Mouse (Mus musculus) heart, embryonic 13.5 days (tissue): ENCODE measurements around the gene Psmd13. TPM values are rescaled to one million over a fixed set of nuclear protein-coding genes. Genes with fewer than 3 reads are reported as not detected.

Source experiments
- ATAC-seq: fragments of 200-750 bp; cut with Nextera tagmentation; 2 replicates; pipeline ENCODE4 v1.8.0; 2017; ENCODE audit warnings: moderate TSS enrichment; ENCODE audit not compliant: insufficient number of reproducible peaks, low FRiP score, low TSS enrichment; ENCODE audit errors: extremely low read depth
- H3K27ac ChIP-seq: fragments of 300-500 bp; sonication (generic); replicated peaks from 2 replicates; pipeline ENCODE4 v1.5.1; 2015; ENCODE audit warnings: moderate library complexity, mild to moderate bottlenecking, inconsistent platforms
- H3K27me3 ChIP-seq: fragments of 300-500 bp; sonication (generic); replicated peaks from 2 replicates; pipeline ENCODE4 v1.6.1; 2015; ENCODE audit warnings: mild to moderate bottlenecking, inconsistent platforms
- H3K36me3 ChIP-seq: fragments of 300-500 bp; sonication (generic); 2 replicates; pipeline ENCODE4 v1.6.1; 2015; ENCODE audit warnings: mild to moderate bottlenecking, inconsistent platforms
- H3K4me1 ChIP-seq: fragments of 300-500 bp; sonication (generic); 2 replicates; pipeline ENCODE4 v1.6.1; 2015; ENCODE audit warnings: inconsistent platforms
- H3K4me2 ChIP-seq: fragments of 300-500 bp; sonication (generic); 2 replicates; pipeline ENCODE4 v1.6.1; 2015; ENCODE audit warnings: inconsistent platforms, mild to moderate bottlenecking, moderate library complexity
- H3K4me3 ChIP-seq: fragments of 300-500 bp; sonication (generic); 2 replicates; pipeline ENCODE4 v1.5.1; 2015; ENCODE audit warnings: moderate library complexity, mild to moderate bottlenecking, inconsistent platforms
- H3K9ac ChIP-seq: fragments of 300-500 bp; sonication (generic); 2 replicates; pipeline ENCODE4 v1.6.1; 2015; ENCODE audit warnings: inconsistent platforms, mild to moderate bottlenecking, moderate library complexity
- H3K9me3 ChIP-seq: fragments of 300-500 bp; sonication (generic); 2 replicates; pipeline ENCODE4 v1.6.1; 2016; ENCODE audit warnings: inconsistent platforms
- WGBS: fragments of 180-500 bp; shearing (Covaris S2); methylation state at CpG from one replicate; pipeline ENCODE4 v1.1.7; 2015; ENCODE audit warnings: mixed read lengths; 5-methylcytosine and 5-hydroxymethylcytosine counted together
- polyA plus RNA-seq: library from polyadenylated mRNA; unstranded; fragments of >200 nt; fragmentation: Nextera tagmentation; extraction: Ambion mirVana; gene quantifications from 2 replicates; pipeline ENCODE4 v1.2.1, GENCODE M21; 2015

Psmd13 gene
- polyA plus RNA-seq, 1 experiment from 2014 or later, result 164 TPM

GRCm38 (mm10) chr7:140946980-140947379, 65.2 kb downstream of the Psmd13 start:
- Histone ChIP-seq H3K9ac (peak overlapping the region; percentile 2; the same call in 1 of the 2 replicates), H3K36me3 (peaks cover 52% of the 10 kb centered on the region), H3K4me2 (no peak overlapping the region), H3K4me3 (no peak overlapping the region), H3K27me3 (no peaks in the 10 kb centered on the region), H3K4me1 (peaks cover 62% of the 10 kb centered on the region), H3K27ac (peak overlapping the region; percentile 71), H3K9me3 (no peaks in the 10 kb centered on the region)
- no peak for ATAC-seq
- 34% methylated on average over 7 of the region's 7 CpGs for WGBS

- peak overlapping the region; percentile 71 for H3K27ac ChIP-seq
- H3K9ac ChIP-seq, result 0 out of 2 replicates have a peak overlapping the region, but pooled peaks have one; percentile 19
- 41% methylated on average over 8 of the region's 8 CpGs for WGBS
- H3K27me3 ChIP-seq, result no peaks in the 10 kb centered on the region
- H3K4me1 ChIP-seq, result peaks cover 59% of the 10 kb centered on the region
- H3K36me3 ChIP-seq, result peaks cover 58% of the 10 kb centered on the region
- no peak for ATAC-seq
- no peak overlapping the region for H3K4me2 ChIP-seq
- no peak overlapping the region for H3K4me3 ChIP-seq
- no peaks in the 10 kb centered on the region for H3K9me3 ChIP-seq
Measured at GRCm38 (mm10) chr7:140948161-140948560, 66.4 kb downstream of the Psmd13 start.

Other genes starting within 250 kb of the Psmd13 start
- not detected in 2 replicates for gene Olfr53, start 235.5 kb upstream of the Psmd13 start, polyA plus RNA-seq
- not detected in 2 replicates for gene Olfr539, start 222.0 kb upstream of the Psmd13 start, polyA plus RNA-seq
- gene Olfr45, start 200.0 kb upstream of the Psmd13 start, polyA plus RNA-seq, result not detected in 2 replicates
- not detected in 2 replicates for gene Olfr541, start 184.7 kb upstream of the Psmd13 start, polyA plus RNA-seq
- gene Cyp2e1, start 118.2 kb upstream of the Psmd13 start, polyA plus RNA-seq, result not detected in 2 replicates
- gene Syce1, start 94.1 kb upstream of the Psmd13 start, polyA plus RNA-seq, result 0.23 and 0.29 TPM in 2 replicates
- gene Zfp941, start 59.8 kb upstream of the Psmd13 start, polyA plus RNA-seq, result 0.66 and 0.90 TPM in 2 replicates
- 0.24 and 0.90 TPM in 2 replicates for gene Urah, start 47.0 kb upstream of the Psmd13 start, polyA plus RNA-seq
- not detected in 2 replicates for gene Scgb1c1, start 36.4 kb upstream of the Psmd13 start, polyA plus RNA-seq
- gene Odf3, start 34.2 kb upstream of the Psmd13 start, polyA plus RNA-seq, result 0.09 TPM in 1 of 2 replicates, not detected in the other
- gene Gm45785, start 25.6 kb upstream of the Psmd13 start, polyA plus RNA-seq, result not detected in 2 replicates
- 40.1 and 46.2 TPM in 2 replicates for gene Ric8a, start 25.0 kb upstream of the Psmd13 start, polyA plus RNA-seq
- 28.6 and 29.0 TPM in 2 replicates for gene Bet1l, start 24.4 kb upstream of the Psmd13 start, polyA plus RNA-seq
- 40.7 and 48.7 TPM in 2 replicates for gene Sirt3, start 341 bp downstream of the Psmd13 start, polyA plus RNA-seq
- gene Cox8b, start 18.5 kb downstream of the Psmd13 start, polyA plus RNA-seq, result 142 and 148 TPM in 2 replicates
- 0.05 and 0.20 TPM in 2 replicates for gene Nlrp6, start 38.9 kb downstream of the Psmd13 start, polyA plus RNA-seq
- 13.1 and 13.8 TPM in 2 replicates for gene Pgghg, start 59.4 kb downstream of the Psmd13 start, polyA plus RNA-seq
- gene Ifitm5, start 68.3 kb downstream of the Psmd13 start, polyA plus RNA-seq, result 1.2 TPM in 2 replicates
- not detected in 2 replicates for gene Gm45717, start 74.0 kb downstream of the Psmd13 start, polyA plus RNA-seq
- 505 and 535 TPM in 2 replicates for gene Ifitm2, start 74.0 kb downstream of the Psmd13 start, polyA plus RNA-seq
- 9.7 and 15.9 TPM in 2 replicates for gene Ifitm1, start 85.3 kb downstream of the Psmd13 start, polyA plus RNA-seq
- 73.2 and 78.1 TPM in 2 replicates for gene Ifitm3, start 128.8 kb downstream of the Psmd13 start, polyA plus RNA-seq
- 0.24 and 0.31 TPM in 2 replicates for gene Ifitm6, start 136.0 kb downstream of the Psmd13 start, polyA plus RNA-seq
- not detected in 2 replicates for gene Gm17387, start 147.2 kb downstream of the Psmd13 start, polyA plus RNA-seq
- gene B4galnt4, start 179.1 kb downstream of the Psmd13 start, polyA plus RNA-seq, result 1.6 and 2.7 TPM in 2 replicates
- gene Pkp3, start 196.2 kb downstream of the Psmd13 start, polyA plus RNA-seq, result 0.31 and 0.72 TPM in 2 replicates
- gene Sigirr, start 218.6 kb downstream of the Psmd13 start, polyA plus RNA-seq, result 3.4 and 3.5 TPM in 2 replicates
- gene Ano9, start 235.8 kb downstream of the Psmd13 start, polyA plus RNA-seq, result 0.21 and 0.23 TPM in 2 replicates
- gene Ptdss2, start 240.4 kb downstream of the Psmd13 start, polyA plus RNA-seq, result 57.9 and 66.4 TPM in 2 replicates